Mouse (Mus musculus): ENCODE results near the gene Klrb1b. TPM values are rescaled to one million over a fixed set of nuclear protein-coding genes. Genes with fewer than 3 reads are reported as not detected.
"Not testable (repeated sequence)": the region's sequence is repeated elsewhere in the genome, so short reads cannot be mapped to it uniquely, and the experiment has no call there.

Klrb1b gene
- polyA plus RNA-seq, 1 experiment from 2014 or later: not detected

DNA sequence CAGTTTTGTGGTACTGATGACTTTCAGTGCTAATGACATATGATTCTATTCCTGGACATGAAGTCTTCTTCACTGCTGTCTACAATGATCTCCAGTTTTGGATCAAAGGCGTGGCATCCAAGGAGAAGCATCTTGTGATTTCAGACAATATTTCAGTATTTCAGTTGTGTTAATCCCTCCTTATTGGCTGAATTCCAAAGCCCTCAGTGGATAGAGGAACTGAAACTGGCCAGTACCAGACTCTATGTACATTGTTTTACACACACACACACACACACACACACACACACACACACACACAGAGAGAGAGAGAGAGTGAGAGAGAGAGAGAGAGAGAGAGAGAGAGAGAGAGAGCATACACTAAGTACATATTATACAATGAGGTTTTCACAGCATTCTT, 39.7 kb downstream of the Klrb1b start:
- H3K36me3 ChIP-seq (ENCODE audit: control insufficient read depth, insufficient read depth, low read length); H3K4me2 ChIP-seq (replicated peaks; ENCODE audit: low read depth, low read length); DNase-seq (ENCODE audit: low spot score); H3K4me3 ChIP-seq (ENCODE audit: low read depth, low read length); H3K9me3 ChIP-seq (ENCODE audit: control insufficient read depth, low read length); ATAC-seq (ENCODE audit: low FRiP score); H3K9ac ChIP-seq (ENCODE audit: low read depth, low read length); H3K27me3 ChIP-seq (ENCODE audit: control insufficient read depth, insufficient read depth, low read length); H3K4me1 ChIP-seq (replicated peaks; ENCODE audit: control insufficient read depth, insufficient read depth, low read length); H3K27ac ChIP-seq (ENCODE audit: low read depth, low read length): not testable (repeated sequence)
- WGBS: 73% methylated on average over 1 of the region's 1 CpGs

DNA sequence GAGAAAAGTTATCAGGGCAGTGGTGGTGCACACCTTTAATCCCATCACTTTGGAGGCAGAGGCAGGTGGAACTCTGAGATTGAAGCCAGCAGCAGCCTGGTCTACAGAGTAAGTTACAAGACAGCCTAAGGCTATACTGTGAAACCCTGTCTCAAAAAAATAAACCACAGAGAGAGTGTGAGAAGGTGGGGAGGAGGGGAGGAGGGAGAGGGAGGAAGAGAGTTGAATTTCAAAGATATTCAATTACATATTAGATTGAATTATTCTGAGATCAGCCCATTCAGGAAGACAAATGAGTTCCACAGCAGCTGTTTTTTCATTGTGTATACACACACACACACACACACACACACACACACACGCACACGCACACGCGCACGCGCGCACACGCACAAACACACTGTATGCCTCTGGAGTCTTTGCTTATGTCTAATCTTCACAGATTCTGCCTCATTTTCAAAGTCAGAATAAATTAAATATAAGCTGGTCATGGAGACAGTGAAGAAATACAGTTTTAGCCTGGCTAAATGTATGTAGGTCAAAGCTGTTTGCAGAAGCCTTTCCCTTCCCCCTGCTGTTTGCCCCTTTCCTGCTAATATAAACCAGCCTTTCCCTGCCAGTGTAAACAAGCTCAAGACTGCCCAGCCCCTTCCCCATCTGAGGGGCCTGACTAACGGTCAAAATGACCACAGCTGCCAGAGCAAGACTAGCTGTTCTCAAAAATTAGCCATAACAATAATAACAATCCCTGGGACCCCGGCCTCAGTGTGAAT, 56.5 kb downstream of the Klrb1b start:
- 0 out of 2 replicates have a peak overlapping the region, but pooled peaks have one; percentile 17 for H3K27ac ChIP-seq (ENCODE audit: low read depth, low read length)
- no peak for ATAC-seq (ENCODE audit: low FRiP score)
- H3K4me2 ChIP-seq (replicated peaks; ENCODE audit: low read depth, low read length): no peak overlapping the region
- WGBS: 82% methylated on average over 10 of the region's 10 CpGs
- no peak overlapping the region for H3K9ac ChIP-seq (ENCODE audit: low read depth, low read length)
- DNase-seq (ENCODE audit: low spot score): peak; percentile 38
- no peaks in the 10 kb centered on the region for H3K9me3 ChIP-seq (ENCODE audit: control insufficient read depth, low read length)
- H3K36me3 ChIP-seq (ENCODE audit: control insufficient read depth, insufficient read depth, low read length): no peaks in the 10 kb centered on the region
- H3K4me1 ChIP-seq (replicated peaks; ENCODE audit: control insufficient read depth, insufficient read depth, low read length): no peaks in the 10 kb centered on the region
- no peaks in the 10 kb centered on the region for H3K27me3 ChIP-seq (ENCODE audit: control insufficient read depth, insufficient read depth, low read length)
- no peak overlapping the region for H3K4me3 ChIP-seq (ENCODE audit: low read depth, low read length)

DNA sequence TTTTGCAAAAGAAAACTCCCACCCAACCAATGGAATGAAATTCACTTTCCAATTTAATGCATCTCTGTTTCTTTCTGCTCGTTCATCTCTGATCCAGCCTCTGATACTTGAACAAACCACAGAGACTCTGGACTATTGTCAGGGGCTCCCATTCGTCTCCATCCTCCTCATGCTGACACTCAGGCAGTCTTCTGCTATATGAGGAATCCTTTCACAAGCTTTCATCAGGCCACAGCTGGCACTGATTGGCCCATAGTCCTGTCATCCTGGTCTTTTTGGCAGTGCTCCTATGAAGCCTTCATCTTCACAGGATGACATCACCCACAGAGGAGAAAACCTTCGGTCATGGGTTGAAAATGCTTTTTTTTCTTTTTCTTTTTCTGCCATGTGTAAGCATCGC, 58.1 kb downstream of the Klrb1b start:
- WGBS: 78% methylated on average over 4 of the region's 4 CpGs

DNA sequence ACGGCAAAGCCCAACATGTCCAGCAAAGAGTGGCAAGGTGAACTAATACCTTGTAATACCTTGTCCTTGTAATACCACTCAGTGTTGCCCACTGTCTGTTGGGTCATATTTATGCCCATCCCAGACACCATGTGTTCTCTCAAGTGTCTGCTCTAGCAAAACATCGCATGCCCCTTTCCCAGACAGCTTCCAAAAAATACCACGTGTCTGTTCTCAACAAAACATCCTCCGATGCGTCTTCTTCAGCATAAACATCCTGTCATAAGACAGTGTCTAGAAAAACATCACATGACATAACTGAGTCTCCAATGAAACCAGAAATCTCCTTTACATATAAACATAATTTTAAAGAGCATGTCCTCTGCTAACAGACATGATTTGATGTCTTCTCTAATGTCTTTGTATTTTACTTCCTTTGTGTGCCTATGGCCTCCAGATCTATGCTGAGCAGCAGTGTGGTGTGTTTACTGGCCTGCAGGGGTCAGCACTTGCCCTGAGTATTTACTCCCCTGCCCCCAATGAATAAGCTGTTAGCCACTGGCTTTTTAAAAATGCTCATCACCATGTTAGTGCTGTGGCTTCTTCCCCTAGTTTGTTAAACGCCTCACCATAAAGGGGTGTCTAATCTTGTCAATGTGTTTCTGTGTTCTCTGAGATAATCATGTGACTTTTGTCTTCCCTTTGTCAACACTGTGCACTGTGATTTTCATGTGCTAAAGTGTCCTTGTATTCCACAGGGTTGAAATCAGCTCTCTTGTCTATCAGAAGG, 59.5 kb downstream of the Klrb1b start:
- WGBS: 72% methylated on average over 6 of the region's 6 CpGs
- H3K9me3 ChIP-seq (ENCODE audit: control insufficient read depth, low read length); H3K27ac ChIP-seq (ENCODE audit: low read depth, low read length); H3K9ac ChIP-seq (ENCODE audit: low read depth, low read length); H3K27me3 ChIP-seq (ENCODE audit: control insufficient read depth, insufficient read depth, low read length); H3K4me1 ChIP-seq (replicated peaks; ENCODE audit: control insufficient read depth, insufficient read depth, low read length); H3K4me2 ChIP-seq (replicated peaks; ENCODE audit: low read depth, low read length); H3K36me3 ChIP-seq (ENCODE audit: control insufficient read depth, insufficient read depth, low read length); H3K4me3 ChIP-seq (ENCODE audit: low read depth, low read length): not testable (repeated sequence)
- DNase-seq (ENCODE audit: low spot score) (peak; percentile 73), ATAC-seq (ENCODE audit: low FRiP score) (peak; percentile 26; the same call in 1 of the 2 replicates)

More for the DNA sequence above, 58.1 kb downstream of the Klrb1b start:
- Histone ChIP-seq H3K4me2 (replicated peaks; ENCODE audit: low read depth, low read length) (no peak overlapping the region), H3K9ac (ENCODE audit: low read depth, low read length) (no peak overlapping the region), H3K4me3 (ENCODE audit: low read depth, low read length) (no peak overlapping the region), H3K27me3 (ENCODE audit: control insufficient read depth, insufficient read depth, low read length) (no peaks in the 10 kb centered on the region), H3K9me3 (ENCODE audit: control insufficient read depth, low read length) (no peaks in the 10 kb centered on the region), H3K27ac (ENCODE audit: low read depth, low read length) (no peak overlapping the region), H3K36me3 (ENCODE audit: control insufficient read depth, insufficient read depth, low read length) (no peaks in the 10 kb centered on the region), H3K4me1 (replicated peaks; ENCODE audit: control insufficient read depth, insufficient read depth, low read length) (no peaks in the 10 kb centered on the region)
- ATAC-seq (ENCODE audit: low FRiP score) (no peak), DNase-seq (ENCODE audit: low spot score) (no peak)

DNA sequence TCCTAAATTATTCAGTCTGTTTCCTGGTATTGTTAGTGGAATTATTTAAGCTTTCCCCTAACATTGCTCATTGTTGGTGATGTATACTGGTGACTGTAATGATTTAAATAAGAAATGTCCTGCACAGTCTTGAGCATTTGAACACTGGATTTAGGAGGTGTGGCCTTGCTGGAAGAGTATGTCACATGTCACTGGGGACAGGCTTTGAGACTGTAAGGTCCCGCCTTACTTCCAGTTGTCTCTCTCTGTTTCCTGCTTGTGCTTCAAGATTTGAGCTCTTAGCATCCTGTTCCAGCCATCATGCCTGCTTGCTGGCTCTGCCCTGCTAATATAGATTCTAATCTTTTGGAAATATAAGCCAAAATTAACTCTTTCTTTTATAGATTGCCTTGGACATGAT, 60.9 kb downstream of the Klrb1b start:
- no peaks in the 10 kb centered on the region for H3K36me3 ChIP-seq (ENCODE audit: control insufficient read depth, insufficient read depth, low read length)
- DNase-seq (ENCODE audit: low spot score) (no peak), ATAC-seq (ENCODE audit: low FRiP score) (no peak)
- no peak overlapping the region for H3K4me3 ChIP-seq (ENCODE audit: low read depth, low read length)
- H3K9me3 ChIP-seq (ENCODE audit: control insufficient read depth, low read length): no peaks in the 10 kb centered on the region
- WGBS: 81% methylated on average over 1 of the region's 1 CpGs
- H3K27ac ChIP-seq (ENCODE audit: low read depth, low read length): no peak overlapping the region
- no peaks in the 10 kb centered on the region for H3K27me3 ChIP-seq (ENCODE audit: control insufficient read depth, insufficient read depth, low read length)
- no peak overlapping the region for H3K4me2 ChIP-seq (replicated peaks; ENCODE audit: low read depth, low read length)
- no peaks in the 10 kb centered on the region for H3K4me1 ChIP-seq (replicated peaks; ENCODE audit: control insufficient read depth, insufficient read depth, low read length)
- H3K9ac ChIP-seq (ENCODE audit: low read depth, low read length): no peak overlapping the region

DNA sequence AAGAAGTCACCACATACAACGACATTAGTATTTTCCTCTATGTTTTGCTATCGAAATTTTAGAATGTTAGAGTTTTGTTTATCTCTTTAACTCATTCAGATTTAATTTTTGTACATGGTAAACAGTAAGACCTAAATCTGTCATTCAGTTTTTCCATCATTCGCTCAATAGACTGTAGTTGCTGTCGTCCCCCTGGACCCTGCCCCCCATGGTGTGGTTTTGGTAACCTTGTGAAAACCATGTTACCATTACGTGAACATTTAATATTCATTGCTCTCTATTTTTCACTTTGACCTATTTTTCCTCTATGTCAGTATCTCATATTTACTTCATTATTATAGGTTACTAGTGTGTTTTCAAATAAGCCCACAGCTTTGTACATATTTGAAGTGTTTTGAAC, 61.5 kb downstream of the Klrb1b start:
- WGBS: 22% methylated on average over 5 of the region's 5 CpGs
- Histone ChIP-seq H3K9me3 (ENCODE audit: control insufficient read depth, low read length) (no peaks in the 10 kb centered on the region), H3K4me3 (ENCODE audit: low read depth, low read length) (peak overlapping the region; percentile 27), H3K36me3 (ENCODE audit: control insufficient read depth, insufficient read depth, low read length) (no peaks in the 10 kb centered on the region), H3K4me1 (replicated peaks; ENCODE audit: control insufficient read depth, insufficient read depth, low read length) (no peaks in the 10 kb centered on the region), H3K27me3 (ENCODE audit: control insufficient read depth, insufficient read depth, low read length) (no peaks in the 10 kb centered on the region), H3K27ac (ENCODE audit: low read depth, low read length) (no peak overlapping the region), H3K4me2 (replicated peaks; ENCODE audit: low read depth, low read length) (peak overlapping the region; percentile 9; the same call in 1 of the 2 replicates), H3K9ac (ENCODE audit: low read depth, low read length) (no peak overlapping the region)
- no peak for DNase-seq (ENCODE audit: low spot score)
- no peak for ATAC-seq (ENCODE audit: low FRiP score)

DNA sequence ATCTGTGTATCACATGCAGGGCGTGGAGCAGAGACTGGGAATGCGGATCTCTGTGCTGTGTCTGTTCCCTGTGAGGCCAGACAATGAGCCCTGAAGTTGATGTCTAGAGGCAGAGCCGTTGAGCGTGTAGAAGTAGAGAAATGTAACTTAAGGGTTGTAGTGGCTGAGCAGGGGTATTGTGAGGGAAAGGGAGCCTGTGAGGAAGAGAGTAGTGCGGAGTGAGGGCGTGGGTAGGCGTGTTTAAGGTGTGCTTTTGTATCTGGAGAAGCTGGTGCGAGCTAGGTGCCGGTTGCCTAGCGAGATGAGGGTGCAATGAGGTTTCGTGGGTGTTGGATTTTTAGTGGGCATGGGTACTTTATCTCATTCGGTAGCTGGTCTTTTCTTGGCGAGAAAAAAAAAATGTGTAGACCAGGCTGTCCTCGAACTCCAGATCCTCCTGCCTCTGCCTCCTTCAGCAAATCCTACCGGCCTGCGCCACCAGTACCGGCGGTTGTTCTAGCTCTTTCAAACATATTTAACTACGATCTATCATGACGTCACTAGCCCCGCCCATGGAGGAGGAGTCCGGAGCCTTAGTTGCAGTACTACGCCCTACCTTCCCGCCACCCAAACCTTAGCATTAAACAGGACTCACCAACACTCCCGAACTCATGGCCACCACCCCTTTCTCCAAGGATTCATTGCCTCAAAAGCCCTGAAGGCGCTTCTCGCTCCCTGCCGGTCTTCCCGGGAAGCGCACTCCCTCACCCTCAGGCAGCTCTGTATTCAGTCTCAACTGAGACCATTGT, 62.2 kb downstream of the Klrb1b start:
- H3K36me3 ChIP-seq (ENCODE audit: control insufficient read depth, insufficient read depth, low read length): no peaks in the 10 kb centered on the region
- peak overlapping the region; percentile 59 for H3K4me2 ChIP-seq (replicated peaks; ENCODE audit: low read depth, low read length)
- ATAC-seq (ENCODE audit: low FRiP score): peak; percentile 90
- DNase-seq (ENCODE audit: low spot score): peak; percentile 97
- H3K4me1 ChIP-seq (replicated peaks; ENCODE audit: control insufficient read depth, insufficient read depth, low read length): no peaks in the 10 kb centered on the region
- H3K9ac ChIP-seq (ENCODE audit: low read depth, low read length): peak overlapping the region; percentile 63
- H3K27me3 ChIP-seq (ENCODE audit: control insufficient read depth, insufficient read depth, low read length): no peaks in the 10 kb centered on the region
- peak overlapping the region; percentile 65; the same call in 1 of the 2 replicates for H3K27ac ChIP-seq (ENCODE audit: low read depth, low read length)
- H3K9me3 ChIP-seq (ENCODE audit: control insufficient read depth, low read length): no peaks in the 10 kb centered on the region
- 2% methylated on average over 30 of the region's 30 CpGs for WGBS
- peak overlapping the region; percentile 57 for H3K4me3 ChIP-seq (ENCODE audit: low read depth, low read length)
